Mouse (Mus musculus) v-Abl transformed pro-B cells (cell line): ENCODE measurements around the gene Scn5a.

Source experiments
- in situ Hi-C, 2 experiments: fragments of 400-800 bp; cut with MboI; formaldehyde crosslinking; loops; one replicate each; pipeline ENCODE4 v1.15.1; 2025; ENCODE audit not compliant: unreplicated experiment in 2 of 2

Scn5a gene

GRCm38 (mm10) chr9:119578636-119579438 is at the start of gene Scn5a:
Gene Scn5a, minus strand, starts transcription at chr9:119579016.
- in situ Hi-C loops, result loop anchor here in 1 of 2 experiments (25.0 kb wide), 1 partner anchor 417 kb away; the partner anchor contains the start of genes Acaa1b and Gm47289

- in situ Hi-C loops, result loop anchor here (25.0 kb wide), 2 partner anchors 435 to 460 kb away; partner anchors contain the start of genes Ccr8 (in 1 of the 2) and Cx3cr1 (in 1 of the 2)
These were observed 48.4 kb upstream of the Scn5a start for GRCm38 (mm10) chr9:119627227-119627626.

- in situ Hi-C loops, result no loop called here
These were observed 45.3 kb upstream of the Scn5a start for GRCm38 (mm10) chr9:119624151-119624550.

GRCm38 (mm10) chr9:119614798-119615197 is 36.0 kb upstream of the Scn5a start:
- in situ Hi-C loops, result no loop called here

GRCm38 (mm10) chr9:119610563-119611166 is 31.8 kb upstream of the Scn5a start:
- in situ Hi-C loops, result no loop called here

GRCm38 (mm10) chr9:119606906-119607305 is 28.1 kb upstream of the Scn5a start:
- in situ Hi-C loops, result no loop called here

GRCm38 (mm10) chr9:119604607-119605006 is 25.8 kb upstream of the Scn5a start:
- in situ Hi-C loops, result no loop called here

GRCm38 (mm10) chr9:119598501-119598900 is 19.7 kb upstream of the Scn5a start:
- in situ Hi-C loops, result loop anchor here in 1 of 2 experiments (10.0 to 25.0 kb wide), 2 partner anchors 436 to 684 kb away; partner anchors contain the start of genes Acaa1b and Gm47289

GRCm38 (mm10) chr9:119597332-119597731 is 18.5 kb upstream of the Scn5a start:
- in situ Hi-C loops, result loop anchor here in 1 of 2 experiments (10.0 to 25.0 kb wide), 2 partner anchors 435 to 683 kb away; partner anchors contain the start of genes Acaa1b and Gm47289

GRCm38 (mm10) chr9:119589592-119589991 is 10.8 kb upstream of the Scn5a start:
- in situ Hi-C loops, result loop anchor here in 1 of 2 experiments (10.0 to 25.0 kb wide), 2 partner anchors 125 to 427 kb away; partner anchors contain the start of genes Acaa1b and Gm47289

GRCm38 (mm10) chr9:119588763-119589449 is 10.1 kb upstream of the Scn5a start:
- in situ Hi-C loops, result loop anchor here in 1 of 2 experiments (10.0 to 25.0 kb wide), 2 partner anchors 124 to 427 kb away; partner anchors contain the start of genes Acaa1b and Gm47289

GRCm38 (mm10) chr9:119580668-119581067 is 1.9 kb upstream of the Scn5a start:
- in situ Hi-C loops, result loop anchor here in 1 of 2 experiments (10.0 to 25.0 kb wide), 2 partner anchors 116 to 418 kb away; partner anchors contain the start of genes Acaa1b and Gm47289

GRCm38 (mm10) chr9:119580187-119580586 is 1.4 kb upstream of the Scn5a start:
- in situ Hi-C loops, result loop anchor here in 1 of 2 experiments (10.0 to 25.0 kb wide), 2 partner anchors 115 to 418 kb away; partner anchors contain the start of genes Acaa1b and Gm47289

- in situ Hi-C loops, result loop anchor here in 1 of 2 experiments (25.0 kb wide), 1 partner anchor 416 kb away; the partner anchor contains the start of genes Acaa1b and Gm47289
These were observed 543 bp downstream of the Scn5a start for GRCm38 (mm10) chr9:119578311-119578635.

GRCm38 (mm10) chr9:119576977-119577376 is 1.8 kb downstream of the Scn5a start:
- in situ Hi-C loops, result loop anchor here in 1 of 2 experiments (25.0 kb wide), 1 partner anchor 415 kb away; the partner anchor contains the start of genes Acaa1b and Gm47289

GRCm38 (mm10) chr9:119575732-119576131 is 3.1 kb downstream of the Scn5a start:
- in situ Hi-C loops, result loop anchor here in 1 of 2 experiments (25.0 kb wide), 1 partner anchor 413 kb away; the partner anchor contains the start of genes Acaa1b and Gm47289

- in situ Hi-C loops, result no loop called here
These were observed 4.5 kb downstream of the Scn5a start for GRCm38 (mm10) chr9:119574366-119574765.

GRCm38 (mm10) chr9:119573009-119573408 is 5.8 kb downstream of the Scn5a start:
- in situ Hi-C loops, result no loop called here

GRCm38 (mm10) chr9:119571411-119571888 is 7.4 kb downstream of the Scn5a start:
- in situ Hi-C loops, result no loop called here

- in situ Hi-C loops, result no loop called here
These were observed 8.2 kb downstream of the Scn5a start for GRCm38 (mm10) chr9:119570652-119571051.
